Mouse (Mus musculus): Measurements from ENCODE around the gene Shld2.

The Shld2 gene

DNA sequence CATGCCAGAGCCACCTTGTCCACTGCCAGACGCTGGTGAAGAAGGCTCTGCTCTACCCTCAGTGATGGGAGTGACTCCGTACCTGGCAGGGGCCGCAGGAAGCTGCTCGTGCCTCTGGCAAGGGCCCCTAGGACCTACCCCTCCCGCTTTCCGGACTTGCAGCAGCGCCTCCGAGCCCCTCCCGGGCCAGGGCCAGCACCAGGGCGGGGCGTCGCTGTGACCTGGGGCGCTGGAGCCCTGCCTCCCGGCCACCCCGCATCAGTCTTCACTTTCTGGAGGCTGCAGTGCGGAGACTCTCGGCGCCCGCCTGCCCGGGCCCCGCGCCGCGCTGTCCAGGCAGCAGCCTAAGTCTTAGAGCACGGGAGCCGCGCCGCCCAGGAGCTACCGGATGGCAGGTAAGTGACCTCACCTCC, 90.5 kb downstream of the Shld2 start:
- no peak for DNase-seq

- DNase-seq: no peak
Observed at GRCm38 (mm10) chr14:34219295-34219694, 91.0 kb downstream of the Shld2 start, which contains the start of gene Syt15. Gene Syt15 (plus strand): TSS chr14:34219595.

- no peak for DNase-seq
Observed at GRCm38 (mm10) chr14:34215451-34216127, 94.7 kb downstream of the Shld2 start.

GRCm38 (mm10) chr14:34209942-34210341, 100.4 kb downstream of the Shld2 start:
- no peak for DNase-seq

- DNase-seq: no peak
Observed at GRCm38 (mm10) chr14:34209080-34209479, 101.2 kb downstream of the Shld2 start.

DNA sequence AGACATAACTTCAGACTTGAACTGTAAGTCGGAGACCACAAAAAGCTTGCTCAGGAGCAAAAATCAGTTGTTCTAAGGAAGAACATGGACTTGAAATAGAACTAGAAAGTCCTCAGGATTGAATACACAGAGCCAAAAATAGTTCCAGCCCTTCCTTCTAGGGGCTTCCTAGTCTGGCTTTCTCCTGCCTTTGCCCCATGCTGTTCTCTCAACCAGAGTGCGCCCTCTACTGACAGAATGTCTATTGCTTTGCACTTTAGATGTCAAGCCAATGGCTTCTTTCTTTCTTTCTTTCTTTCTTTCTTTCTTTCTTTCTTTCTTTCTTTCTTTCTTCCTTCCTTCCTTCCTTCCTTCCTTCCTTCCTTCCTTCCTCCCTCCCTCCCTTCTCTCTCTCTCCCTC, 101.6 kb downstream of the Shld2 start:
- DNase-seq: no peak

DNA sequence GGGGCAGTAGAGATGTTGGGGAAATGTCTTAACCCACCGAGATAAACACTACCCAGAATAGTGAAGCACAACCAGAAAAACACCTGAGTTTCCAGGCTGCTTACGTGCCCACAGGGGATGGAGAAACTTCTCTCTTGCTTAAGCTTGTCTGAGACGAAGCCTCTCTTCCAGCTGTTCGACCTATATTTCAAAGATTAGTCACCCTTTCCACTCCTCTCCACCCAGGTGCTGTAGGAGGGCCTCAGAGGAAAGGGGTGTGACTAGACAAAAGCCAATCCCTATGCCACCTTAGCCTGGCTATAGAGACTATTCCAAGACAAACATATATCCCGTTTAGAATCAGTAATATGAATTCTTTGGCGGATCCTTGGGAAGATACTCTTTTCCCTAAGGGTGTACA, 102.3 kb downstream of the Shld2 start:
- DNase-seq: no peak

DNA sequence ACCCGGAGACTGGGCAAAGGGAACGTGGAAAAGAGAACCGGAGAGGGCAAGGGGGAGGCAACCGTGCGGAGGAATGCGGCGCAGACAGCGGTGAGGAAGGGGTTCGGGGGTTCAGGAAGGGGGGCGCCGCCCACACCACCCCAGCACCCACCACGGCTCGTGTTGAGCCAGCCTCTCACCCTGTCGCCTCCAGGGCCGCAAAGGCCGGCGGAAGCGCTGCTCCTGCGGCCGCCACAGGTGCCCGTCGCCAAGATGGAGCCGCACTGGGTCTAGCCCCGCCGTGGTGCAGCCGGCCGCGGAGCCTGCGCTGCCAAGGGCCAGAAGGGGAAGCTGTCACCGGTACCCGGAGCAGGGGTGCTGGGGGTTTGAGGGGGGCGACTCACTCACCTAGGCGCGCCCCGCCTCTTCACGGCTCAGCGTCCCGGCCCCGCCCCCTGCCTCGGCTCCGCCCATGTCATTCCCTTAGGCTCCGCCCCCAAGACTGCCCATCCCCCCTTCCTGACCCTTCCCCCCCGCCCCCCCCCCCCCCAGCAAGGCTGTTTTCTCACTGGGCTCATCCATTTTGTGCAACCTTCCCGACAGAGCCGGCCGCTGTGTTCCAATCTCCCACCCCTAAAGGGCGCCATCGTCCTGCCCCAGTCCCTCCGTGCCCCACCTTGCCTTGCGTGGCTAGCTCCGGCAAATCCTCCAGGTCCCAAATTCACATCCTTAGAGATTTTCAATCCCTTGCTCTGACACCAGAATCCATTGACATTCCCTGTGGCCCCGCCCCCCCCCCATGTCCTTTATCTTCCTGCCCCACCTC, 108.9 kb downstream of the Shld2 start, which contains the start of gene Gprin2:
Gene Gprin2 (minus strand): TSS at position 423 of the 805 bp plus-strand sequence.
- no peak for DNase-seq

GRCm38 (mm10) chr14:34200738-34201230, 109.5 kb downstream of the Shld2 start:
- DNase-seq: no peak

- no peak for DNase-seq
Observed at GRCm38 (mm10) chr14:34196706-34197105, 113.6 kb downstream of the Shld2 start.

DNA sequence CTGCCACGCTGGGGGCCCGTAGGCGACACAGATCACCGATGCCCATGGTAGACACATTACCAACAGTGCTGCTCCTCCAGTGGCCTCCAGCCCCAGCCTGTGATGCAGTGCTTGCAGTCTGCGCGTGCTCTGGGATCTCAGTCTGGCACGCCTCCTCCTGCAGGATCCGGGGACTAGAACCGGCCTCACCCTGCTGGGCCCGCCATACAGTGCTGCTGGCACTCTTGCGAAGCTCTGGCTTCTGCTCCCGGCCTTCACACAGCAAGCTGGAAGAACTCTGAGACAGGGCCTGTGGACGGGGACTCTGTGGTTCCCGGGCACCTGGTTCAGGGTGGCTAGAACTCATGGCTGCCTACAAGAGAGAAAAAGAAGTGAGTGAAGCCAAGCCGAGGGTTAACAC, 114.8 kb downstream of the Shld2 start:
- DNase-seq: no peak

DNA sequence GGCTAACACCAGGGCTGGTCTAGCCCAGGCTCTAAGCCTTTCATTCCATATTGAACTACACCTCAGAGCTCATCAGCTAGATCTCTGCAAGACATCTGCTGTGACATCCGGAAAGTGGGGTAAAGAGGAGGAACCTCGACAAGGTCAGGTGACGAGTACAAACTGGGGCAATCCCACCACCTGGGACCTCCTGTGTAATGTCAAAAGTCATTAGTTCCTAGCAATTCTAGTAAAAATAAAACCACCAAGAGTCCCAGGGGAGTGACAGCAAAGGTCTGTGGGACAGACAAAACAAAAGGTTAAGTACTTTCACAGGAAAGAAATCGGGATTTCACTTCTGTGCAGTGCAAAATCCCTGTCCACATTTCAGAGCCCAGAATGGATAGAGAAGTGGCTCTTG, 116.4 kb downstream of the Shld2 start:
- DNase-seq: no peak

DNA sequence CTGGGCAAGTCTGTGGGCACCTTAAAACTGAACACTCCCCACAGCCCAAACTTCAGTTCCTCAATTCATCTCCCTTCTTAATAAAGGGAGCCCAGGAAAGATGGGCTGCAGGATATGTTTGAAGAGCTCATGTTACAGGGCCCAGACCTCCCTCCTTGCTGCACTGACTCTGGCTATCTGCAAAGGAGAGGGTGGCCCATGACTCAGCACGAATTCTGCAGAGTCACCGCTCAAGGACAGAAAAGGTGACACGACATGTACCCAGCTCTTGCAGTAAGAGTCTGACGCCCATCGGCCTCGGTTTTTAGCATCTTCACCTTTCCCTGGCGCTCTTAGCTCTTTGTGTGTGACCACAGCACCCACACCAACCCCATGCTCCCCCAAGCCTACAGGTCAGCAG, 119.9 kb downstream of the Shld2 start:
- DNase-seq: no peak

GRCm38 (mm10) chr14:34188629-34189028, 121.7 kb downstream of the Shld2 start:
- peak; percentile 13 to 17 for DNase-seq

All from thymus, adult 18-20 months (tissue).